Mouse (Mus musculus) adrenal gland, postnatal 4 days (tissue): Measurements from ENCODE around the gene 4933415A04Rik. TPM values are rescaled to one million over a fixed set of nuclear protein-coding genes. Genes with fewer than 3 reads are reported as not detected.
A peak's percentile ranks its signal among the peaks of the same experiment; 100 is the strongest.

ENCODE experiments used
- DNase-seq, 2 experiments: peaks; one replicate each; pipeline ENCODE4 v3.0.0; 2021 to 2022; ENCODE audit warnings: low spot score in 2 of 2, mixed read lengths in 2 of 2
- total RNA-seq, 2 experiments: library from RNA; stranded (reverse); gene quantifications; 2 replicates each; pipeline ENCODE4 v1.2.3; 2021

4933415A04Rik gene
- total RNA-seq, 2 experiments from 2014 or later = 3.7 to 4.0 TPM

DNA sequence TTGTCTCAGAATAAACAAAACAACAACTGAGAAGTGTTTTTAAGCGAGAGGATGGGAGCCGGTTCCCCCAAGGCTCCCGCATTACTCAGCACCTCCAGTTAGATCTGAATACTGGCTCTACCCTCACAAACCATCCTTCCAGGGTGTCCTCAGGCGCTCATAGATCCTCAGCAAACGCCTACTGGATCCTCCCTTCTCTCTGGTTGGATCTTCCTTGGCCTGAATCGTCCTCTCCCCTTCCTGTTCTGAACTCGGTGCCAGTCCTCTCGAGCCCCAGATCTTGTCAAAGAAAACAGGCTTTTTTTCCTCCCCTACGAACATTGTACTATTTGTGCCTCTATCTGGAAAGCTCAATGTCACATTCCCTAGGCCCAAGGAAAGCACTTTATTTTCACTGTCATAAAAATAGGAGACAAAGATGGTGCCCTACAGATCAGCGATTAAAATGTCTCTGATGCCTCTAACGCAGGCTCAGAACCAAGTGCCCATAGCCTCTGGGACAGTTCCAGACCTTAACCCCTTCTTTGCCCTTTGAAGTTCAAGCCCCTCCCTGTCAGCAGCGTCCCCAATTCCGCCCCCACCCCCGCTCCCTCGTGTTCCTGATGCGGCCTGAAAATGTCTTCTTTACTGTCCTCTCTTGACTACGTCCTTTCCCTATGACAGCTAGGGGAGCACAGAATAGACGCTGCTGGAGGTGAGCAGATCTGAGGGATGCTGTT is 40.2 kb downstream of the 4933415A04Rik start:
- DNase-seq = no peak

DNA sequence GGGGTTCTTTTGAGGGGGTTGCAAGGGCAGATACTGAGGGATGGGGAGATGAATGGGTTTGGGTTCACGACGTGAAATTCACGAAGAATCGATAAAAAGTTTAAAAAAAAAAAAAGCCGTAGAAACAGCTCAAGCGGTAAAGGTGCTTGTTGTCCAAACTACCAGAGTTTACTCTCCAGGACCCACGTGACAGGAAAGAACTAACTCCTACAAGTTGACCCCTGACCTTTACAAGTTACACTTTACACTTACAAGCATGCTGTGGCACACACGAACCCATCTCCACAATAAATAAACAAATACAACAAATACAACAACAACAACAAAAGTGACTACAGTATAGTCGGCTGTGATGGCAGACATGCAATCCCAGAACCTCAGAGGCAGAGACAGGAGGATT is 44.8 kb downstream of the 4933415A04Rik start:
- DNase-seq = no peak

DNA sequence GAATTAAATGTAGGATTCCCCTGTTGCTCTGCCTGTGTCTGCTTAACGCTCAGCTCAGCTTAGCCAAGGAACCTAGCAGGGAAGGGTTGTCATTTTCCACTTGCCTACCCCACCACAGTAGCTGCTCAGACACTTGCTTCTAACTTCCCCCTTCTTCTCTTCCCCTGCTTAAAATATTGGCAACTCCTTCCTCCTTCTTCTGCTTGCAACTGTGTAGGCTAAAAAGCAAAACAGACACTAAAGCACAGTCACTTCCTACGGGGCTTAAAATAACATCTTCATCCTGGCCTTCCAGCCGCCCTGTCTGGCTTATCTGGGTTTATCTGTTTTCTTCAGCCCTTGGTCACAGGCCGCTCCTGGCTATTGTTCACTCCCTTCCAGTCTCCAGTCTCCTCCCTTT is 45.7 kb downstream of the 4933415A04Rik start:
- DNase-seq = no peak

DNA sequence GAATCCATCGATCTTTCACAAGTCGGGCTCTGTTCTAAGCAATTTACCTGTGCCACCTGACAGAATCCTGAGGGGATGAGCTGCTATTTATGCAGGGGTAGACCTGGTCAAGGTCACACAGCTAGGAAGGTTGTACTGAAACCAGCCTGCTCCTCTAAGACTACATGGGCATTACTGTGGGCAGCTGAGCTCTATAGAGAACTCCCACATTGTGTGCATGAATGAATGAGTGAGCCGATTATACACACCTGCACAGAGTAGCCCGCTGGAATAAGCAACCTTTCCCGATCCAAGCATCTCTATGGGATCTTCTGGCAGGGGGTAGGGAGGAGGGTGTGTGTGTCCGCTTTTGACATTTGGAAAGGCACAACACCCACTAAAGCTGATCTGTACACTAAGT is 46.3 kb downstream of the 4933415A04Rik start:
- DNase-seq = no peak

DNA sequence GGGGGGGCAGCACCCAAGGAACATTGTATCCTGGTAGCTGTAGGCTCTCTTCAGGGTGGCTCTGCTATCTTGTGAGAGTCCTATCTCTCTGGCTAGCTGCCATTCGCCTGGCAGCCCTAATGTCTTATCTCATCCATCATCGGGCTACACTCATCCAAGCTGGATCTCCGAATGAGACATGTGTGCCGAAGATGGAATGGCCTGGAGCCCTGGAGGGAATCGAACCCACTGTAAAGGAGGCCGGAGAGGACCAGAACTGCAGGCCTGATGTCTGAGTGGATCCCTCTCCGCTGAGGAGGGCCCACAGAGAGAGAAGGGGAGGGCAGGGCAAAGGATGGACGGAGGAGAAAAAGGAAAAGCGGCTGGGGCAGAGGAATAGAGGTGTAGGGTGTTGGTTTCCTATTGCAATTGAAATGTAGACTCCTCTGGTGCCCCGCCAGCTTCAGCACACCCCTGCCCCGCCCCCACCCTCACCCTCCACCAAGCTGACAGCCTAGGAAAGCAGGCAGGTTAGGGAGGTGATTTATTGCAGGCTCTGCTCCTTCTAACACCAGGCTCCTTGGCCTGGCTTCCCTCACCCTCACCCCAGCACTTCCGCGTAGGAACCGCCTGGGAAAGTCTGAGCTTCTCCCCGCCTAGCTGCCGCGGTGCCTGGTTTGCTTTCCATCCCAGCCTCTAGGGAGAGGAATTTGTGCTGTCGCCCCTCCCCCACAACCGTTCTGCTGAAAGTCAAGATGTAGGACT is 47.0 kb downstream of the 4933415A04Rik start:
- DNase-seq = peak in 1 of 2 experiments; percentile 36

DNA sequence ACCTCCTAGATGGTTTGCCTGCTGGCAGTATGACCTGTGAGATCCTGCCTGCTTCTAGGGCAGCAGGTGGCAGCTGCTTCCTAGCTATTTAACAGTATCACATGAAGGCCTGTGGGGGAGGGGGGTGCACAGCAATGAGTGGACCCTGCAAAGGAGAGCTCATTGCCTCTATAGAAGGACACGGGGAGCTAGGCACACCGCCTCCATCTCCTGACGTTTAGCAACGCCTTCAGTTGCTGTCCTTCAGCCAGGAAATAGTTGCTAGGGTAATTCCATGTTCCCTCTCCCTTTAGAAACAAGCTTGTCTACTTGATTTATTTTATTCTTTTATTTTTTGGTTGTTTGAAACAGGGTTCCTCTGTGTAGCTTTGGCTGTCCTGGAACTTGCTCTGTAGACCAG is 49.9 kb downstream of the 4933415A04Rik start:
- DNase-seq = no peak

DNA sequence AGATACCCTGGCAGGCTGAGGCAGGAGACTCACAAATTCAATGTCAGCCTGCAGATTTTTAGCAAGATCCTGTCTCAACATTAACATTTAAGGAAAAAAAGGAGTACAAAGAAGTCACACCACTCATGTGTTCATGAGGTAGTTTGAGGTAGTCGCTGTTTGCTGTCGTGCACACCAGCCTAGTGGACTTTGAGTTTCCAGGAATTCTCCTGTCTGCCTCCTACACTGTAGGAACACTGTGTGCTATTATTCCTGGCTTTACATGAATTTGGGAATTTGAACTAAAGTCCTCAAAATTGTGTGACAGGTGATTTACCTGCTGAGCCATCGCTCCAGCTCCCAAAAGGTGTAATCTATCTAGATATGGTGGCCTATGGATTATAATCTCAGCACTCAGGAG is 51.6 kb downstream of the 4933415A04Rik start:
- no peak for DNase-seq

Other genes with a start within 250 kb of the 4933415A04Rik start
- 10 to 100 TPM; 49.8 to 54.2 TPM for gene Pttg1, start 160.8 kb upstream of the 4933415A04Rik start, total RNA-seq
- gene Slu7, start 153.3 kb upstream of the 4933415A04Rik start, total RNA-seq = 10 to 100 TPM; 50.2 to 53.5 TPM
- 10 to 100 TPM; 17.6 to 20.7 TPM for gene C1qtnf2, start 112.8 kb upstream of the 4933415A04Rik start, total RNA-seq
- 10 to 100 TPM; 10.2 to 16.2 TPM for gene Ccnjl, start 58.3 kb upstream of the 4933415A04Rik start, total RNA-seq
- gene Fabp6, start 14.5 kb downstream of the 4933415A04Rik start, total RNA-seq = not detected
- gene Pwwp2a, start 95.0 kb downstream of the 4933415A04Rik start, total RNA-seq = 10 to 100 TPM; 51.0 to 53.4 TPM
- 10 to 100 TPM; 50.8 to 55.9 TPM for gene Ttc1, start 161.0 kb downstream of the 4933415A04Rik start, total RNA-seq